Mouse (Mus musculus): ENCODE measurements at regions not wholly inside any gene's neighbourhood (a gene's known extent, or its start where the extent isn't known, plus 50 kb on each side); places are given as distances from the start of the nearest gene placed in this dataset. TPM values are rescaled to one million over a fixed set of nuclear protein-coding genes. Genes with fewer than 3 reads are reported as not detected.
"Not testable (repeated sequence)": the region's sequence is repeated elsewhere in the genome, so short reads cannot be mapped to it uniquely, and the experiment has no call there.

GRCm38 (mm10) chr9:104407011-104407410 is 69.5 kb upstream of the Acpp start:
- ATAC-seq (ENCODE audit: low FRiP score, low TSS enrichment) = no peak
- no peak overlapping the region for H3K27ac ChIP-seq (ENCODE audit: low read depth, low read length)
- no peak overlapping the region for H3K9ac ChIP-seq (ENCODE audit: low read depth, low read length)
- no peaks in the 10 kb centered on the region for H3K27me3 ChIP-seq (ENCODE audit: control insufficient read depth, insufficient read depth, low read length)
- no peaks in the 10 kb centered on the region for H3K36me3 ChIP-seq (ENCODE audit: control insufficient read depth, insufficient read depth, low read length)
- 84% methylated on average over 2 of the region's 2 CpGs for WGBS
- H3K4me1 ChIP-seq (ENCODE audit: control insufficient read depth, insufficient read depth, low read length) = 0 out of 2 replicates have a peak, but pooled peaks cover 3% of the 10 kb centered on the region
- H3K9me3 ChIP-seq (ENCODE audit: control insufficient read depth, low read length) = no peaks in the 10 kb centered on the region
- no peak overlapping the region for H3K4me3 ChIP-seq (ENCODE audit: low read length)
- no peak overlapping the region for H3K4me2 ChIP-seq (replicated peaks; ENCODE audit: low read depth, low read length)

GRCm38 (mm10) chr9:104406491-104406890 is 68.9 kb upstream of the Acpp start:
- Histone ChIP-seq H3K36me3 (ENCODE audit: control insufficient read depth, insufficient read depth, low read length) (no peaks in the 10 kb centered on the region), H3K9me3 (ENCODE audit: control insufficient read depth, low read length) (no peaks in the 10 kb centered on the region), H3K27me3 (ENCODE audit: control insufficient read depth, insufficient read depth, low read length) (no peaks in the 10 kb centered on the region), H3K9ac (ENCODE audit: low read depth, low read length) (no peak overlapping the region), H3K4me2 (replicated peaks; ENCODE audit: low read depth, low read length) (no peak overlapping the region), H3K4me3 (ENCODE audit: low read length) (no peak overlapping the region), H3K27ac (ENCODE audit: low read depth, low read length) (no peak overlapping the region), H3K4me1 (ENCODE audit: control insufficient read depth, insufficient read depth, low read length) (0 out of 2 replicates have a peak, but pooled peaks cover 3% of the 10 kb centered on the region)
- no peak for ATAC-seq (ENCODE audit: low FRiP score, low TSS enrichment)
- WGBS = 71% methylated on average over 7 of the region's 7 CpGs

- ATAC-seq (ENCODE audit: low FRiP score, low TSS enrichment) = no peak
- H3K36me3 ChIP-seq (ENCODE audit: control insufficient read depth, insufficient read depth, low read length) = no peaks in the 10 kb centered on the region
- 56% methylated on average over 1 of the region's 1 CpGs for WGBS
- no peak overlapping the region for H3K27ac ChIP-seq (ENCODE audit: low read depth, low read length)
- no peak overlapping the region for H3K9ac ChIP-seq (ENCODE audit: low read depth, low read length)
- no peak overlapping the region for H3K4me2 ChIP-seq (replicated peaks; ENCODE audit: low read depth, low read length)
- no peaks in the 10 kb centered on the region for H3K27me3 ChIP-seq (ENCODE audit: control insufficient read depth, insufficient read depth, low read length)
- 0 out of 2 replicates have a peak, but pooled peaks cover 3% of the 10 kb centered on the region for H3K4me1 ChIP-seq (ENCODE audit: control insufficient read depth, insufficient read depth, low read length)
- H3K9me3 ChIP-seq (ENCODE audit: control insufficient read depth, low read length) = no peaks in the 10 kb centered on the region
- no peak overlapping the region for H3K4me3 ChIP-seq (ENCODE audit: low read length)
These were observed 66.3 kb upstream of the Acpp start for GRCm38 (mm10) chr9:104403863-104404262.

GRCm38 (mm10) chr9:104401673-104402072 is 64.1 kb upstream of the Acpp start:
- Histone ChIP-seq H3K9me3 (ENCODE audit: control insufficient read depth, low read length) (no peaks in the 10 kb centered on the region), H3K9ac (ENCODE audit: low read depth, low read length) (no peak overlapping the region), H3K4me1 (ENCODE audit: control insufficient read depth, insufficient read depth, low read length) (no peaks in the 10 kb centered on the region), H3K27ac (ENCODE audit: low read depth, low read length) (no peak overlapping the region), H3K27me3 (ENCODE audit: control insufficient read depth, insufficient read depth, low read length) (no peaks in the 10 kb centered on the region), H3K4me3 (ENCODE audit: low read length) (no peak overlapping the region), H3K36me3 (ENCODE audit: control insufficient read depth, insufficient read depth, low read length) (no peaks in the 10 kb centered on the region), H3K4me2 (replicated peaks; ENCODE audit: low read depth, low read length) (no peak overlapping the region)
- ATAC-seq (ENCODE audit: low FRiP score, low TSS enrichment) = no peak
- WGBS = 80% methylated on average over 4 of the region's 4 CpGs

- no peaks in the 10 kb centered on the region for H3K9me3 ChIP-seq (ENCODE audit: control insufficient read depth, low read length)
- no peak overlapping the region for H3K4me3 ChIP-seq (ENCODE audit: low read length)
- 92% methylated on average over 1 of the region's 1 CpGs for WGBS
- no peak for ATAC-seq (ENCODE audit: low FRiP score, low TSS enrichment)
- H3K9ac ChIP-seq (ENCODE audit: low read depth, low read length) = no peak overlapping the region
- H3K27me3 ChIP-seq (ENCODE audit: control insufficient read depth, insufficient read depth, low read length) = no peaks in the 10 kb centered on the region
- H3K4me2 ChIP-seq (replicated peaks; ENCODE audit: low read depth, low read length) = no peak overlapping the region
- H3K4me1 ChIP-seq (ENCODE audit: control insufficient read depth, insufficient read depth, low read length) = no peaks in the 10 kb centered on the region
- H3K36me3 ChIP-seq (ENCODE audit: control insufficient read depth, insufficient read depth, low read length) = no peaks in the 10 kb centered on the region
- H3K27ac ChIP-seq (ENCODE audit: low read depth, low read length) = no peak overlapping the region
These were observed 62.4 kb upstream of the Acpp start for GRCm38 (mm10) chr9:104399927-104400326.

- not testable (repeated sequence) for H3K4me3 ChIP-seq (ENCODE audit: low read length); H3K4me2 ChIP-seq (replicated peaks; ENCODE audit: low read depth, low read length); H3K9me3 ChIP-seq (ENCODE audit: control insufficient read depth, low read length); H3K4me1 ChIP-seq (ENCODE audit: control insufficient read depth, insufficient read depth, low read length); H3K27ac ChIP-seq (ENCODE audit: low read depth, low read length); H3K36me3 ChIP-seq (ENCODE audit: control insufficient read depth, insufficient read depth, low read length); H3K9ac ChIP-seq (ENCODE audit: low read depth, low read length); H3K27me3 ChIP-seq (ENCODE audit: control insufficient read depth, insufficient read depth, low read length); ATAC-seq (ENCODE audit: low FRiP score, low TSS enrichment)
- WGBS = 74% methylated on average over 4 of the region's 4 CpGs
These were observed 60.9 kb upstream of the Acpp start for GRCm38 (mm10) chr9:104398484-104398883.

DNA sequence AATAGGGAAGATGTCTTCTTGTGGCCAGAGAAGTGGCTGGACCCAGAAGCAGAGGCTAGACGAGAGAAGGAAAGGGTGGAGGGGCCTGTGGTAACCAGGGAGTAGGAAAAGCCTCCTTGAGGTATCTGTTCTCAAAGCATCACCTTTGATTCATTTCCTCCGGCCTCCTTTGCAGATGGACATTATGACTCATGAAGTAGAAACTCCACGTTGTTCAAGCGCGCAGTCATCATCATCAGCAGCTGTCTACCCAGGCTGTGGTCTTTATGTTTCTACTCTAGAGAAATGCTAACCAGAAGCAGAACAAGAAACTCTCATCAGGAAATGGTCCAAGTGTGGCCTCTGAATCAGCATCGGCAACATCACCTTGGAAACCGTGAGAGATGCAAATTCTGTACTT is 50.3 kb upstream of the Acpp start:
- no peak overlapping the region for H3K4me2 ChIP-seq (replicated peaks; ENCODE audit: low read depth, low read length)
- no peak overlapping the region for H3K4me3 ChIP-seq (ENCODE audit: low read length)
- ATAC-seq (ENCODE audit: low FRiP score, low TSS enrichment) = no peak
- no peaks in the 10 kb centered on the region for H3K36me3 ChIP-seq (ENCODE audit: control insufficient read depth, insufficient read depth, low read length)
- H3K27ac ChIP-seq (ENCODE audit: low read depth, low read length) = no peak overlapping the region
- no peaks in the 10 kb centered on the region for H3K27me3 ChIP-seq (ENCODE audit: control insufficient read depth, insufficient read depth, low read length)
- H3K4me1 ChIP-seq (ENCODE audit: control insufficient read depth, insufficient read depth, low read length) = no peaks in the 10 kb centered on the region
- H3K9me3 ChIP-seq (ENCODE audit: control insufficient read depth, low read length) = no peaks in the 10 kb centered on the region
- no peak overlapping the region for H3K9ac ChIP-seq (ENCODE audit: low read depth, low read length)
- WGBS = 94% methylated on average over 7 of the region's 7 CpGs

MicroRNAs encoded in the stretch of these regions (microRNA counts, 519-probe panel; counts per million panel counts)
- microRNA mmu-miR-2136 = not detected

Small RNAs in the stretch of these regions (microRNA-seq; reads per million reads assigned to microRNA genes)
- not detected for gene Mir2136

Measured in kidney, embryonic 14.5 days (tissue).